Mouse (Mus musculus) lung, embryonic 15.5 days (tissue): ENCODE results near the gene Slc26a3. TPM values are rescaled to one million over a fixed set of nuclear protein-coding genes. Genes with fewer than 3 reads are reported as not detected.
A peak's percentile ranks its signal among the peaks of the same experiment; 100 is the strongest.
"Not testable (repeated sequence)": the region's sequence is repeated elsewhere in the genome, so short reads cannot be mapped to it uniquely, and the experiment has no call there.

Experiments
- ATAC-seq: fragments of 200-750 bp; cut with Nextera tagmentation; 2 replicates; pipeline ENCODE4 v1.8.0; 2017; ENCODE audit warnings: moderate number of reproducible peaks, borderline replicate concordance; ENCODE audit not compliant: low FRiP score, low TSS enrichment; ENCODE audit errors: extremely low read depth
- H3K27ac ChIP-seq: fragments of 300-500 bp; sonication (generic); 2 replicates; pipeline ENCODE4 v1.5.1; 2015; ENCODE audit warnings: moderate library complexity, mild to moderate bottlenecking, inconsistent platforms
- H3K27me3 ChIP-seq: fragments of 300-500 bp; sonication (generic); 2 replicates; pipeline ENCODE4 v1.6.1; 2015; ENCODE audit warnings: inconsistent platforms
- H3K36me3 ChIP-seq: fragments of 300-500 bp; sonication (generic); 2 replicates; pipeline ENCODE4 v1.6.1; 2015; ENCODE audit warnings: inconsistent platforms
- H3K4me1 ChIP-seq: fragments of 300-500 bp; sonication (generic); 2 replicates; pipeline ENCODE4 v1.6.1; 2015; ENCODE audit warnings: inconsistent platforms
- H3K4me2 ChIP-seq: fragments of 300-500 bp; sonication (generic); 2 replicates; pipeline ENCODE4 v1.6.1; 2015; ENCODE audit warnings: inconsistent platforms, mild to moderate bottlenecking, moderate library complexity
- H3K4me3 ChIP-seq: fragments of 300-500 bp; sonication (generic); 2 replicates; pipeline ENCODE4 v1.5.1; 2015; ENCODE audit warnings: mild to moderate bottlenecking, inconsistent platforms
- H3K9ac ChIP-seq: fragments of 300-500 bp; sonication (generic); 2 replicates; pipeline ENCODE4 v1.6.1; 2015; ENCODE audit warnings: inconsistent platforms
- H3K9me3 ChIP-seq: fragments of 300-500 bp; sonication (generic); 2 replicates; pipeline ENCODE4 v1.6.1; 2016; ENCODE audit warnings: inconsistent platforms
- WGBS: fragments of 180-500 bp; shearing (Covaris S2); methylation state at CpG from one replicate; pipeline ENCODE4 v1.1.7; 2015; 5-methylcytosine and 5-hydroxymethylcytosine counted together
- polyA plus RNA-seq: library from polyadenylated mRNA; unstranded; fragments of >200 nt; fragmentation: Nextera tagmentation; extraction: Ambion mirVana; gene quantifications from 2 replicates; pipeline ENCODE4 v1.2.1, GENCODE M21; 2015

Gene Slc26a3
- polyA plus RNA-seq, 1 experiment from 2014 or later, result not detected

DNA sequence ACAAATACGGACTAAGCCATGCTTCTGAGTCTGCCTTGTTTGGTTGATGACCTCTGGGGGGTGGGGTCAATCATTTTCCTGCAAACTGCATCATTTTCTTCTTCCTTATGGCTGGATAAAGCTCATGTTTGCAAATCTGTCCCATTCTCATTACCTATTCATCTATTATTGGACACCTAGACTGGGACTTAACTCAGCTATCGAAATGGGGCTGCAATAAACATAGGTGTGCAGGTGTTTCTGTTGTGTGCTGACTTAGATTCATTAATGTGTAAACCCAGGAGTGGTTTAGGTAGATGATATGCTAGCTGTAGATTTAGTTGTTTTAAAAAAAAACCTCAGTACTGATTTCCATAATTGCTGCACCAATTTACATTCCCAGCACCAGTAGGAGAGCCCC lies 48.9 kb downstream of the Slc26a3 start:
- H3K4me3 ChIP-seq, result no peak overlapping the region
- no peaks in the 10 kb centered on the region for H3K27me3 ChIP-seq
- WGBS, result 67% methylated on average over 2 of the region's 2 CpGs
- H3K9me3 ChIP-seq, result no peaks in the 10 kb centered on the region
- no peak overlapping the region for H3K4me2 ChIP-seq
- peaks cover 7% of the 10 kb centered on the region for H3K4me1 ChIP-seq
- no peaks in the 10 kb centered on the region for H3K36me3 ChIP-seq
- H3K9ac ChIP-seq, result no peak overlapping the region
- ATAC-seq, result no peak
- no peak overlapping the region for H3K27ac ChIP-seq

DNA sequence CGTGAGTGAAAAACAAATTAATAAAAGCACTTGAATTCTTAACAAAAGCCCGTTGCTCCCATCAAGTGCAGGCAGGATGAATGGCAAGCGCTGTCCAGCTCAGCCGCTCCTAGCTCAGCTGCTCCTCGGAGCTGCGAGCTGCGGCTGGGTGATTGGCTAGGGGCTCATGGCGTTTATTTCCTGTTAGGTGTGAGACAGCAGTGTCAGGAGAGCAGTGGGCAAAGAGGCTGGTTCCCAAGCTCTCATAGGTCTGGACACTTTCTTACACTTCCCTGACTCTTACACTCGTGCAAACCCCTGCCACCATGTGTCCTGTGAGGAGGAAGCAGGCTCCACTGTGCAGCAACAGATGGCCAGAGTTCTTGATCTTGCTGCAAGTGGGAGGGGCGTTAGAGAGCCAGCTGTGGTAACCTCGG lies 53.5 kb downstream of the Slc26a3 start:
- H3K27me3 ChIP-seq, result no peaks in the 10 kb centered on the region
- H3K27ac ChIP-seq, result no peak overlapping the region
- H3K9me3 ChIP-seq, result no peaks in the 10 kb centered on the region
- no peaks in the 10 kb centered on the region for H3K36me3 ChIP-seq
- H3K9ac ChIP-seq, result no peak overlapping the region
- under 1% methylated on average over 11 of the region's 11 CpGs for WGBS
- H3K4me1 ChIP-seq, result peaks cover 7% of the 10 kb centered on the region
- H3K4me2 ChIP-seq, result peak overlapping the region; percentile 52
- no peak; the same call in 1 of the 2 replicates for ATAC-seq
- H3K4me3 ChIP-seq, result peak overlapping the region; percentile 14; the same call in 1 of the 2 replicates

DNA sequence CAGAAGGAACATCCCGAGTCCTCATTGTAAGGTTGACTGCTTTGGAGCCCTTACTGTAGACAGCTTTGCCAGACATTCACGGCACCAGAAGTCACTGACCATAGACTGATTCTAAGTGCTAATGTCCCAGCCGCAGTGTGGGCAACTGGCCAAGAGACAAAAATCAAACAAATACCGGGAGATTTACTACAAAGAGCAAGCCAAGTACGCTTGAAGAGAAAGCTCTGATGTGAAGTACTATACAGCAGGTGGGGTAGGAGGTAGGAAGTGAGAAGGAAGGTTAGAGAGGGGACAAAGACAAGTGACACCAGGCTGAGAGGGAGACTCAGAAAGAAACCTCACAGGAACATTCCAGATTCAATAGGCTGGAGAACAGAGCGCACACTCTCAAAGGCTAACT lies 54.2 kb downstream of the Slc26a3 start:
- Histone ChIP-seq H3K9ac (no peak overlapping the region), H3K27ac (no peak overlapping the region), H3K4me1 (peaks cover 7% of the 10 kb centered on the region), H3K9me3 (no peaks in the 10 kb centered on the region), H3K4me3 (no peak overlapping the region), H3K27me3 (no peaks in the 10 kb centered on the region), H3K4me2 (peak overlapping the region; percentile 52; the same call in 1 of the 2 replicates), H3K36me3 (no peaks in the 10 kb centered on the region)
- 30% methylated on average over 6 of the region's 6 CpGs for WGBS
- no peak; the same call in 1 of the 2 replicates for ATAC-seq

DNA sequence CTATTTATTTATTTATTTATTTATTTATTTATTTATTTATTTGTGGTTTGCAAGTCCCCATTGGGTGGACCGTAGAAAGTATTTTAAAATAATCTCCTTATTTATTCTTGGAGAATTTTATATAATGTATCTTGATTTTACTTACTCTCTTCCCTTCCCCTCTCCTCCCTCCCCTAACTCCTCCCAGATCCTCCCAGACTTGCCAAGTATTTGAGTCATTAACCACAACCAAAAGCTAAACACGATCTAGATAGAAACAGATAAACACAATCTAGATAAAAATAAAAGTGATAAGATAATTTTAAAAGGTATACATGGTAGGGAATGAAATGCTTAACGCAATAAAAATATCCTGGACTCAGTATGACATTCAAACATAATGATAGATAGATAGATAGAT lies 58.7 kb downstream of the Slc26a3 start:
- Histone ChIP-seq H3K9ac (no peak overlapping the region), H3K27ac (no peak overlapping the region), H3K27me3 (no peaks in the 10 kb centered on the region), H3K4me1 (peaks cover under 1% of the 10 kb centered on the region), H3K36me3 (no peaks in the 10 kb centered on the region), H3K4me2 (no peak overlapping the region), H3K4me3 (no peak overlapping the region), H3K9me3 (no peaks in the 10 kb centered on the region)
- no peak for ATAC-seq
- WGBS, result 78% methylated on average over 3 of the region's 3 CpGs

DNA sequence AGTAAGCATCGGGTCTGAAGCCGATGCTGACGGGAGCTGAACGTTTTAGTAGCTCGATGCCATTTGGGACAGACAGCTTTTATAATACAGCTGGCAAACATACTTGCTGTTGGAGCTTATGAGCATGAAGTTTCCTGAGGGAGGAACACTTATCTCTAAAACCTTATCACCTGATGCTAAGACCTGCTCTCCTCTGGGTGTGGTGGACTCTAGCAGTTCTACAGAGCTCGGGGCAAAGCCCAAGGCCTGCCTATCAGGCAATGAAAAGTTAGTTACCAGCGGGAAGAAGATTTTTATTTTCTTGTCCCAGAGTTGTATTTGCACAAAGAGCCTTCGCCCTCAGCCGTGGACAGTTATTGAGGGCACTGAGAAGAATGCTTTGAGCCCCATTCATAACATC lies 65.6 kb downstream of the Slc26a3 start:
- Histone ChIP-seq H3K27me3 (no peaks in the 10 kb centered on the region), H3K4me1 (no peaks in the 10 kb centered on the region), H3K4me3 (no peak overlapping the region), H3K9ac (no peak overlapping the region), H3K4me2 (no peak overlapping the region), H3K9me3 (no peaks in the 10 kb centered on the region), H3K27ac (no peak overlapping the region), H3K36me3 (no peaks in the 10 kb centered on the region)
- ATAC-seq, result no peak
- 79% methylated on average over 9 of the region's 9 CpGs for WGBS

DNA sequence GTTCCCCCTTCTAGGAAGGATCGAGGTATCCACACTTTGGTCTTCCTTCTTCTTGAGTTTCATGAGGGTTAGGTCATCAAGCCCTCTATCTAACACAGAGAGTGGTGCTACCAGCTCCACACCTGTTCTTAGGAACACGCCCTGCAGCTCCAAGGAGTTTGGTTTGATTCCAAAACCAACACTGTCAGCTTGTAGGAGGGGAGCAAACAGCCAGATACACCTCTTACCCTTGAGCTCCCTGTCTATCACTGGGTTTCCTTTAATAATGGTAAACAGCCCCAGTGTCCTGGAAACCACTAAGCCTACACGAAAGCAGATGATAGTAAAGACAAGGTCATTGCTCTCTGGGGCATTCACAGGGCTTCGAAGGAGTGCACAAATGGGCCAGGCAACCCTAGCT lies 67.8 kb downstream of the Slc26a3 start:
- ATAC-seq, result no peak

DNA sequence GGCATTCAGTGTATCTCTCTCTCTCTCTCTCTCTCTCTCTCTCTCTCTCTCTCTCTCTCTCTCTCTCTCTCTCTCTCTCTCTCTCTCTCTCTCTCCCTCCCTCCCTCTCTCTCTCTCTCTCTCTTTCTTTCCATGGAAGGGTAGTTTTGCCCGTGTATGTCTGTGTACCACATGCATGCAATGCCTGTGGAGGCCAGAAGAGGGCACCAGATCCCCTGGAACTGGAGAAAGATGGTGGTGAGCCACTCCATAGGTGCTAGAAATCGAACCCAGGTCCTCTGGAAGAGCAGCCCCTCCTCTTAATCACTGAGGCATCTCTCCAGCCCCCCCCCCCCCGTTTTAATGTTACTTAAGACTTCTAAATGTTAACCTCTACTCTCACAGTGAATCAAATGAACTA lies 69.6 kb downstream of the Slc26a3 start:
- 29% methylated on average over 3 of the region's 3 CpGs for WGBS
- not testable (repeated sequence) for H3K36me3 ChIP-seq, H3K27ac ChIP-seq, H3K9ac ChIP-seq, H3K4me1 ChIP-seq, H3K27me3 ChIP-seq, H3K4me2 ChIP-seq, H3K4me3 ChIP-seq, H3K9me3 ChIP-seq, ATAC-seq

More for the DNA sequence above, 67.8 kb downstream of the Slc26a3 start:
- no peaks in the 10 kb centered on the region for H3K4me1 ChIP-seq
- H3K9ac ChIP-seq, result no peak overlapping the region
- no peak overlapping the region for H3K4me2 ChIP-seq
- no peak overlapping the region for H3K4me3 ChIP-seq
- H3K27me3 ChIP-seq, result no peaks in the 10 kb centered on the region
- WGBS, result 57% methylated on average over 4 of the region's 4 CpGs
- H3K9me3 ChIP-seq, result no peaks in the 10 kb centered on the region
- H3K36me3 ChIP-seq, result no peaks in the 10 kb centered on the region
- no peak overlapping the region for H3K27ac ChIP-seq

DNA sequence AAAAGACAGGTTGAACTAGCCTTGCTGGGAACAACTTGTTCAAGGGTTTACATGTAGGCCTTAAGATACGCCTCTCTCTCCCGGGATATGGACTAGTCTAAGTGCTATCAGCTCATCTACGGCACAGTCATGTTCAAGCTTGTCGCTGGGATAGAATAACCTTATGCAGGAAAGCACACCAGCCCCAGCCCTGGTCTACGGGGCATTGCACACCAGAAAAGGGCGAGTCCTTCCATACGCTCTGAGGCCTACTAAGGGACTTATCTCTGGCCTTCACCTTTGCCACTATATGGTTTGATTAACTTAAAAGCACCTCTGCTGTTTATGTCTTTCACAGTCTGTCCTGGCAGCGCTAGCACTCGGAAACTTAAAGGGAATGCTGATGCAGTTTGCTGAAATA lies 70.7 kb downstream of the Slc26a3 start:
- WGBS, result 88% methylated on average over 9 of the region's 9 CpGs
- no peak overlapping the region for H3K9ac ChIP-seq

DNA sequence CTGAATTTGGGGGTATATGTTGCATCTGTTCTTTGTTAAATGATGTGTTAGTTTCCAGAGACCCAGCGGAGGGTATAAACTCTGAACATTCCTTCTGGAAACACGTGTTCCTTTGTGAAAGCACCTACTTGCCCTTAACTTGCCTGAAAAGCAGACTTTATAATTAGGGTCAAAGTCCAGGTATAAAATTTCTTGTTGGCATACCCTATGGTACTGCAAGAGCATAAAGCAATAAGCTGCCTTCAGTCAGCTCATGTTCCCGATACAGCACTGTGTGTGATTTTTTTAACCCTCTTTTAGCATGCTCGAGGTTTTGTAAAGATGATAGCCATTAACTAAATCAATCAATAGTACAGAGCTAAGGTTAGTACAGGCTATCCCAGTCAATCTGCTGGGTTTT lies 71.9 kb downstream of the Slc26a3 start:
- Histone ChIP-seq H3K9ac (no peak overlapping the region), H3K36me3 (no peaks in the 10 kb centered on the region), H3K27me3 (no peaks in the 10 kb centered on the region), H3K9me3 (no peaks in the 10 kb centered on the region), H3K4me2 (no peak overlapping the region), H3K4me1 (no peaks in the 10 kb centered on the region), H3K27ac (no peak overlapping the region), H3K4me3 (no peak overlapping the region)
- no peak for ATAC-seq
- 65% methylated on average over 4 of the region's 4 CpGs for WGBS

More for the DNA sequence above, 70.7 kb downstream of the Slc26a3 start:
- no peaks in the 10 kb centered on the region for H3K27me3 ChIP-seq
- no peaks in the 10 kb centered on the region for H3K36me3 ChIP-seq
- no peak for ATAC-seq
- H3K4me3 ChIP-seq, result no peak overlapping the region
- no peaks in the 10 kb centered on the region for H3K9me3 ChIP-seq
- no peaks in the 10 kb centered on the region for H3K4me1 ChIP-seq
- no peak overlapping the region for H3K27ac ChIP-seq
- H3K4me2 ChIP-seq, result no peak overlapping the region

DNA sequence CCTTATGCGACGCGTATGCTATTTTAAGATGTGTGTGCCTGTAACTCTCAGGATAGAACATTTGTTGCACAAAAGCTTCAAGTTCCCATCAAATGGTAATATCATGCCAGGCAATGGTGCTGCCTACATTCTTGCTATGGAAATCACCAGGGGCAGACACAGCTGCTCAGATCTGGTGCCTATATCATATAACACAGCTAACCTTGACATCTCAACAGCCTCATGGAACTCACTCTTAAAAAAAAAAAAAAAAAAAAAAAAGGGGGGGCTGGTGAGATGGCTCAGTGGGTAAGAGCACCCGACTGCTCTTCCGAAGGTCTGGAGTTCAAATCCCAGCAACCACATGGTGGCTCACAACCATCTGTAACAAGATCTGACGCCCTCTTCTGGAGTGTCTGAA lies 87.5 kb downstream of the Slc26a3 start:
- H3K4me2 ChIP-seq, ATAC-seq, H3K9ac ChIP-seq, H3K27me3 ChIP-seq, H3K36me3 ChIP-seq, H3K27ac ChIP-seq, H3K9me3 ChIP-seq, H3K4me1 ChIP-seq, H3K4me3 ChIP-seq: not testable (repeated sequence)
- WGBS, result 92% methylated on average over 6 of the region's 6 CpGs

DNA sequence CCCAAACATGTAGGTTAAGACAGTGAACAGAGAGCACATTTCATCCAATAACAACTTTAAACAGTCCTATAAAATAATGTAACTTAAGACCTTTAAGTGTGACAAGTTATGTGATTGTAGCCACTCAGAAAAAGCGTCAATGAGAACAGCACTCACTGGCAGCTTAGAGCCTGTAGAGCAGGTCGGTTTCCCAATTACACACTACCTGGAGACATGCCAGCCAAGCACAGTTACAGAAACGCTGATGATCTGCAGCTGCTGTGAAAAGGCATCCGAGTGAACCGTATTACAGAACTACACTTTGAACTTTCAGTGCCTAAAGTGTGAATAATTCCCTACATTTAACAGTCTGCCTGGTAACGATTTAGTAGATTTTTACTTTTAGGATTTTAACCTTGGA lies 95.8 kb downstream of the Slc26a3 start:
- Histone ChIP-seq H3K4me1 (no peaks in the 10 kb centered on the region), H3K9ac (no peak overlapping the region), H3K4me2 (no peak overlapping the region), H3K27me3 (no peaks in the 10 kb centered on the region), H3K27ac (no peak overlapping the region), H3K4me3 (no peak overlapping the region), H3K9me3 (no peaks in the 10 kb centered on the region), H3K36me3 (peaks cover 36% of the 10 kb centered on the region)
- WGBS, result 63% methylated on average over 6 of the region's 6 CpGs
- ATAC-seq, result no peak

DNA sequence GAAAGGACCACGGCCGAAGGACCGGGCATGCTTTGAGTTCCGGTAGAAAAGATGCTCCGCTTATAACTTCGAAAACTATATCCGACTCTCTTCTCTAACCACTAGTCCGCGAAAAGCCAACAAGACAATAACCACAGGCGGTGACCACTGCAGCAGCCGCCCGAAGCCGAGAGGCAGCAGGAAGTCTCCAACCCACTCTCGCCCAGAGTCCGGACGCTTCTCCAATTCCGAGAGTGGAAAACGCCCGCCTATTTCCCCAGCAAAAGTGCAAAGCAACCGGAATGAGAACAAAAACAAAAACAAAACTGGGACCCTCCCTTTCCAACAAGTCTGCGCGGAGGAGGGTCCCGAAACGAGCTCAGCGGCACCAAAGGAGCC lies 108.3 kb downstream of the Slc26a3 start:
- WGBS, result under 1% methylated on average over 25 of the region's 25 CpGs
- Histone ChIP-seq H3K4me3 (peak overlapping the region; percentile 84), H3K27me3 (no peaks in the 10 kb centered on the region), H3K4me2 (peak overlapping the region; percentile 59), H3K9me3 (no peaks in the 10 kb centered on the region), H3K27ac (peak overlapping the region; percentile 86), H3K4me1 (peaks cover 12% of the 10 kb centered on the region), H3K36me3 (peaks cover 6% of the 10 kb centered on the region; the same call in 1 of the 2 replicates), H3K9ac (peak overlapping the region; percentile 83)
- no peak for ATAC-seq
